Mouse (Mus musculus): ENCODE data around the gene Islr2.

- no peak for TF ChIP-seq CTCF (IDR thresholded peaks at IDR 0.05; ENCODE audit: low read depth, low read length)
- no peak for TF ChIP-seq EP300 (IDR thresholded peaks at IDR 0.05; ENCODE audit: insufficient read depth, low read depth, low read length)
Measured at GRCm38 (mm10) chr9:58159855-58160254, 44.3 kb downstream of the Islr2 start.
